Mouse (Mus musculus): ENCODE results near the gene Macrod2. TPM values are rescaled to one million over a fixed set of nuclear protein-coding genes. Genes with fewer than 3 reads are reported as not detected.

Macrod2 gene
- polyA plus RNA-seq, 1 experiment = 20.2 TPM

GRCm38 (mm10) chr2:141308406-141308805, 913.3 kb downstream of the Macrod2 start:
- 68% methylated on average over 3 of the region's 3 CpGs for WGBS
- TF ChIP-seq CTCF (IDR thresholded peaks at IDR 0.05; ENCODE audit: borderline replicate concordance, insufficient read depth, low read depth, low read length) = no peak
- no peak for TF ChIP-seq POLR2A (IDR thresholded peaks at IDR 0.05; ENCODE audit: borderline replicate concordance, insufficient read depth, low read length)
- Histone ChIP-seq H3K27ac (ENCODE audit: insufficient read depth, low read length) (no peak overlapping the region), H3K4me3 (replicated peaks; ENCODE audit: insufficient read depth, low read depth, low read length) (no peak overlapping the region), H3K4me1 (ENCODE audit: control insufficient read depth, insufficient read depth, low read length) (no peaks in the 10 kb centered on the region), H3K27me3 (ENCODE audit: control insufficient read depth, insufficient read depth, low read length) (no peaks in the 10 kb centered on the region)
- no peak for DNase-seq

DNA sequence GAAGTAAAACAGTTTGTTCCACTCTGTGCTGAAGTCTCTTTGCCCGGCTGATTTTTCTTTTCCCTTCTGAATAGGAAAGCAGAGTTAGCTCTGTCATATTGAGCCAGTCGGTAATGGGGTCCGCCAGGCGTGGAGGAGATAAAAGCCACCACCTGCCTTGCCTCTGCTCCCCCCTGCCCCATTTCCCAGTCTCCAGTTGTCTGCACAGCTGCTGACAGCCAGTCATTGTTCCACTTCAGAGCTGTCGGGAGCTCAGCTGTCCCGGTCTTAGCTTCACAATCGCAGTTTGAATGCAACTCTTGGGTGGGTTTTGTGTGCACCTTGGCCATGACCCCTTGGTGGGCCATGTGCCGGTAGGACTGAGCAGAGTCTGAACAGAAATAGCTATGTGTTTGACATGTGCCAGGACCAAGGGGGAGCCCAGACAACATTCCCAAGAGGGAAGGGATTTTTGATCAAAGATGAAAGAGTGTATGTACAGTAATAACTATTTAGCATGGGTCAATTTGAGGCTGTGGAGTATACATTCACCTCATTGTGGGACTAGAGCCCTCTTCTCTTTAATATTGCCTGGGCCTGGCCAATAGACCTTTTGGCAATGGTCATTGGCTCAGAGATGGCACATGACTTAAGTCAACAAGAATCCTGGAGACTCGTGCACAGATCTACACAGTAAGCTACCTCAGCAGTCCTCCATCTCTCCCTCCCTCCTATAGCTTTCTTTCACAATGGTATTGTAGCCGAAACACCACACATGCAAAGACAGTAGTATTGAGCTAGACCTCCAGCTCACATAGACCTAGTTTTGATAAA, 917.2 kb downstream of the Macrod2 start:
- H3K27me3 ChIP-seq (ENCODE audit: control insufficient read depth, insufficient read depth, low read length) = no peaks in the 10 kb centered on the region
- H3K4me3 ChIP-seq (replicated peaks; ENCODE audit: insufficient read depth, low read depth, low read length) = no peak overlapping the region
- TF ChIP-seq CTCF (IDR thresholded peaks at IDR 0.05; ENCODE audit: borderline replicate concordance, insufficient read depth, low read depth, low read length) (no peak), POLR2A (IDR thresholded peaks at IDR 0.05; ENCODE audit: borderline replicate concordance, insufficient read depth, low read length) (no peak)
- 61% methylated on average over 10 of the region's 10 CpGs for WGBS
- no peak overlapping the region for H3K27ac ChIP-seq (ENCODE audit: insufficient read depth, low read length)
- no peaks in the 10 kb centered on the region for H3K4me1 ChIP-seq (ENCODE audit: control insufficient read depth, insufficient read depth, low read length)
- DNase-seq = no peak

DNA sequence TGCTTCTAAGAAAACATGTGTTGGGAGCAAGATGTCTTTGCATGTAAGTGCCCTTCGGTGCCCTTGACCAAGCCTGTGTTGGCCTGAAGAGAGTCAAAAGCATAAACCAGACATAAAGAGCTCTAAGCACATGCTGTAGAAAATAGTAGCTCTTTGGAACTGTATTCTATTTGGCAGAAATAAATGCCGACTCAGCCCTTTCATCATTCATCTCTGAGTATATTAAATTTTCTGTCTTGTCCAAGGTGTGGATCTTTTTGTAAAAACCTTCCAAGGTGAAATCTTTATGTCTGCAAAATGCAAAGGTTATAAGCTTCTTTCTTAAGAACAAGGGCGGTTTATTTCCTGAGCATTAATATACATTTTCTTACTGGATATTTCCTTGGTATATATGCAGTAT, 920.2 kb downstream of the Macrod2 start:
- Histone ChIP-seq H3K4me1 (ENCODE audit: control insufficient read depth, insufficient read depth, low read length) (no peaks in the 10 kb centered on the region), H3K27me3 (ENCODE audit: control insufficient read depth, insufficient read depth, low read length) (no peaks in the 10 kb centered on the region), H3K4me3 (replicated peaks; ENCODE audit: insufficient read depth, low read depth, low read length) (no peak overlapping the region), H3K27ac (ENCODE audit: insufficient read depth, low read length) (no peak overlapping the region)
- WGBS = 97% methylated on average over 3 of the region's 3 CpGs
- TF ChIP-seq POLR2A (IDR thresholded peaks at IDR 0.05; ENCODE audit: borderline replicate concordance, insufficient read depth, low read length) (no peak), CTCF (IDR thresholded peaks at IDR 0.05; ENCODE audit: borderline replicate concordance, insufficient read depth, low read depth, low read length) (no peak)
- DNase-seq = no peak

- WGBS = 55% methylated on average over 7 of the region's 7 CpGs
- DNase-seq = no peak
- TF ChIP-seq CTCF (IDR thresholded peaks at IDR 0.05; ENCODE audit: borderline replicate concordance, insufficient read depth, low read depth, low read length) (no peak), POLR2A (IDR thresholded peaks at IDR 0.05; ENCODE audit: borderline replicate concordance, insufficient read depth, low read length) (no peak)
- H3K27ac ChIP-seq (ENCODE audit: insufficient read depth, low read length) = no peak overlapping the region
- H3K27me3 ChIP-seq (ENCODE audit: control insufficient read depth, insufficient read depth, low read length) = no peaks in the 10 kb centered on the region
- no peak overlapping the region for H3K4me3 ChIP-seq (replicated peaks; ENCODE audit: insufficient read depth, low read depth, low read length)
- H3K4me1 ChIP-seq (ENCODE audit: control insufficient read depth, insufficient read depth, low read length) = no peaks in the 10 kb centered on the region
Observed at GRCm38 (mm10) chr2:141323956-141324460, 928.9 kb downstream of the Macrod2 start.

- WGBS = 87% methylated on average over 6 of the region's 6 CpGs
- DNase-seq = no peak
- Histone ChIP-seq H3K4me3 (replicated peaks; ENCODE audit: insufficient read depth, low read depth, low read length) (no peak overlapping the region), H3K27me3 (ENCODE audit: control insufficient read depth, insufficient read depth, low read length) (no peaks in the 10 kb centered on the region), H3K4me1 (ENCODE audit: control insufficient read depth, insufficient read depth, low read length) (no peaks in the 10 kb centered on the region; the same call in 1 of the 2 replicates), H3K27ac (ENCODE audit: insufficient read depth, low read length) (no peak overlapping the region)
- no peak for TF ChIP-seq POLR2A (IDR thresholded peaks at IDR 0.05; ENCODE audit: borderline replicate concordance, insufficient read depth, low read length)
- no peak for TF ChIP-seq CTCF (IDR thresholded peaks at IDR 0.05; ENCODE audit: borderline replicate concordance, insufficient read depth, low read depth, low read length)
Observed at GRCm38 (mm10) chr2:141327296-141327695, 932.2 kb downstream of the Macrod2 start.

DNA sequence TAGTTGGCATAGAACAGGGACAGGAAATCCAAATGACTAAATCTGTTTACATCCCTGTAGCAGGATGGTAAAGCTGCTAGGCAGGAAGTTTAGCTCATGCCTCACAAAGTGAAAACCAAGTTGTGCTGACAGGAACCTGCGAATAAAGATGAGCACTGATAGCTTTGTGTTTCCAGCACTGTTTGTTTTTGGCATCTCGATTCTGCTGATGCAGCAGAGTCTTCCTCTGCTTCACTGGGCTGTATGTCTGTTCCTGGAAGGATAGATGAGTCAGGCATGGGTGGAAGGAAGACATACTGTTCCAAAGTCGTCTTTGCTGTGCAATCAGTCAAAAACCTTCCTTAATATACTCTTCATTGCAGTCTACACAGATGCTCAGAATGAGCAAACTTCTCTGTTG, 942.6 kb downstream of the Macrod2 start:
- no peak for TF ChIP-seq CTCF (IDR thresholded peaks at IDR 0.05; ENCODE audit: borderline replicate concordance, insufficient read depth, low read depth, low read length)
- TF ChIP-seq POLR2A (IDR thresholded peaks at IDR 0.05; ENCODE audit: borderline replicate concordance, insufficient read depth, low read length) = no peak
- no peak overlapping the region for H3K27ac ChIP-seq (ENCODE audit: insufficient read depth, low read length)
- DNase-seq = no peak
- no peak overlapping the region for H3K4me3 ChIP-seq (replicated peaks; ENCODE audit: insufficient read depth, low read depth, low read length)
- H3K27me3 ChIP-seq (ENCODE audit: control insufficient read depth, insufficient read depth, low read length) = no peaks in the 10 kb centered on the region
- WGBS = 66% methylated on average over 3 of the region's 3 CpGs
- H3K4me1 ChIP-seq (ENCODE audit: control insufficient read depth, insufficient read depth, low read length) = no peaks in the 10 kb centered on the region

- TF ChIP-seq POLR2A (IDR thresholded peaks at IDR 0.05; ENCODE audit: borderline replicate concordance, insufficient read depth, low read length) (no peak), CTCF (IDR thresholded peaks at IDR 0.05; ENCODE audit: borderline replicate concordance, insufficient read depth, low read depth, low read length) (no peak)
- H3K27ac ChIP-seq (ENCODE audit: insufficient read depth, low read length) = no peak overlapping the region
- WGBS = 84% methylated on average over 10 of the region's 10 CpGs
- no peaks in the 10 kb centered on the region for H3K4me1 ChIP-seq (ENCODE audit: control insufficient read depth, insufficient read depth, low read length)
- no peak for DNase-seq
- no peak overlapping the region for H3K4me3 ChIP-seq (replicated peaks; ENCODE audit: insufficient read depth, low read depth, low read length)
- H3K27me3 ChIP-seq (ENCODE audit: control insufficient read depth, insufficient read depth, low read length) = no peaks in the 10 kb centered on the region
Observed at GRCm38 (mm10) chr2:141343988-141344535, 949.0 kb downstream of the Macrod2 start.

DNA sequence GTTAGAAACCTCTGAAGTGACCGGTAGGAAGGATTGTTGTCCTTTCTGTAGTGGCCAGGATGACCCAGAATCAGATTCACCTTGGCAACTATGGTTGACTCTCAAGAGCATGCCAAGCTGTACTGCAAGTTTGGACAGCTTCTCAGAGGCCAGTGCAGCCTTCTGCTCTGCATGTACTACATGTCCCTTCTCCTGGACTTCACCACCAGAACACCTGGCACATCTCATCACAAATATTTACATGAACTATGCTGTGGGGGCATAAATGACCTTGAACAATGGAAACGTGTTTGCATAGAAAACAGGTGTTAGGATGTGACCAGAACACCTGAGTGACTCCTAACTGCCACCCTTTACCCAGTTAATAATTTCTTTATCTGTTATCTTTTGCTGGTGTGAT, 957.5 kb downstream of the Macrod2 start:
- no peak overlapping the region for H3K27ac ChIP-seq (ENCODE audit: insufficient read depth, low read length)
- 64% methylated on average over 2 of the region's 2 CpGs for WGBS
- TF ChIP-seq POLR2A (IDR thresholded peaks at IDR 0.05; ENCODE audit: borderline replicate concordance, insufficient read depth, low read length) (no peak), CTCF (IDR thresholded peaks at IDR 0.05; ENCODE audit: borderline replicate concordance, insufficient read depth, low read depth, low read length) (no peak)

More for the DNA sequence above, 957.5 kb downstream of the Macrod2 start:
- H3K4me3 ChIP-seq (replicated peaks; ENCODE audit: insufficient read depth, low read depth, low read length) = no peak overlapping the region
- no peaks in the 10 kb centered on the region for H3K27me3 ChIP-seq (ENCODE audit: control insufficient read depth, insufficient read depth, low read length)
- no peaks in the 10 kb centered on the region for H3K4me1 ChIP-seq (ENCODE audit: control insufficient read depth, insufficient read depth, low read length)
- DNase-seq = no peak

All from cerebellum, adult 2 months (tissue).